Mouse (Mus musculus) stomach, embryonic 16.5 days (tissue): ENCODE results near the gene Mgat4d. TPM values are rescaled to one million over a fixed set of nuclear protein-coding genes. Genes with fewer than 3 reads are reported as not detected.

Source experiments
- ATAC-seq: fragments of 200-750 bp; cut with Nextera tagmentation; 2 replicates; pipeline ENCODE4 v1.8.0; 2017; ENCODE audit warnings: moderate number of reproducible peaks, moderate TSS enrichment; ENCODE audit not compliant: insufficient read depth, low FRiP score
- H3K27ac ChIP-seq: fragments of 300-500 bp; sonication (generic); 2 replicates; pipeline ENCODE4 v1.5.1; 2014; ENCODE audit warnings: low read length
- H3K27me3 ChIP-seq: fragments of 300-500 bp; sonication (generic); 2 replicates; pipeline ENCODE4 v1.6.1; 2014; ENCODE audit warnings: low read length, control low read depth, mixed read lengths; ENCODE audit not compliant: control insufficient read depth, insufficient read depth
- H3K36me3 ChIP-seq: fragments of 300-500 bp; sonication (generic); 2 replicates; pipeline ENCODE4 v1.6.1; 2014; ENCODE audit warnings: low read length; ENCODE audit not compliant: control insufficient read depth, insufficient read depth
- H3K4me1 ChIP-seq: fragments of 300-500 bp; sonication (generic); 2 replicates; pipeline ENCODE4 v1.6.1; 2014; ENCODE audit warnings: low read length, control low read depth, mixed read lengths; ENCODE audit not compliant: control insufficient read depth, insufficient read depth
- H3K4me2 ChIP-seq: fragments of 300-500 bp; sonication (generic); 2 replicates; pipeline ENCODE4 v1.6.1; 2014; ENCODE audit warnings: low read depth, low read length, mixed read lengths
- H3K4me3 ChIP-seq: fragments of 300-500 bp; sonication (generic); replicated peaks from 2 replicates; pipeline ENCODE4 v1.5.1; 2014; ENCODE audit warnings: mild to moderate bottlenecking, low read length
- H3K9ac ChIP-seq: fragments of 300-500 bp; sonication (generic); 2 replicates; pipeline ENCODE4 v1.6.1; 2014; ENCODE audit warnings: low read length
- H3K9me3 ChIP-seq: fragments of 300-500 bp; sonication (generic); replicated peaks from 2 replicates; pipeline ENCODE4 v1.6.1; 2016; ENCODE audit warnings: low read length, control low read depth; ENCODE audit not compliant: control insufficient read depth
- WGBS: fragments of 180-500 bp; shearing (Covaris S2); extraction: QIAGEN DNeasy Blood & Tissue Kit; methylation state at CpG from one replicate; pipeline ENCODE4 v1.1.7; 2014; 5-methylcytosine and 5-hydroxymethylcytosine counted together
- polyA plus RNA-seq: library from polyadenylated mRNA; unstranded; fragments of >200 nt; fragmentation: Nextera tagmentation; extraction: Ambion mirVana; gene quantifications from 2 replicates; pipeline ENCODE4 v1.2.1, GENCODE M21; 2015

Gene Mgat4d
- polyA plus RNA-seq, 1 experiment from 2014 or later: not detected

DNA sequence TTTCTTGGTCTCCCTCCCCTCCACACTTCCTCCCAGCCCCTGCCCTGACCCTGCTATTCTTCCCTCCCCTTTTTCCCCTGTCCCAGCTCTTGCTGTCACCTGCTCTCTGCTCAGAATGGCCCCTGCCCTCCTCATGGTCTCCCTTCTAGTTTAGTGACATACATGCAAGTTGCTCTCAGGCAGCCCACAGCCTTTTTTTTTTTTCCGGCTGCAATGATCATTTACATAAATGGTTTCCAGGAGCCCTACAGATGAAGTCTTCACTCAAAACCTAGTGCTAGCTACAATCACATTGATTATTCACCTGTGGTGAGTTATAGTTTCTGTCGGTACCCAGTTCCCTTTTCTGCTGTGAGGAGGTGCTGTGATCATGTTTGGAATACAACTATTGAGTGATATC lies 32.7 kb downstream of the Mgat4d start:
- no peak for ATAC-seq
- no peak overlapping the region for H3K4me3 ChIP-seq
- no peaks in the 10 kb centered on the region for H3K27me3 ChIP-seq
- no peaks in the 10 kb centered on the region for H3K36me3 ChIP-seq
- H3K4me1 ChIP-seq: no peaks in the 10 kb centered on the region
- H3K4me2 ChIP-seq: no peak overlapping the region
- H3K9ac ChIP-seq: no peak overlapping the region
- 82% methylated on average over 2 of the region's 2 CpGs for WGBS
- no peak overlapping the region for H3K27ac ChIP-seq
- H3K9me3 ChIP-seq: no peaks in the 10 kb centered on the region

DNA sequence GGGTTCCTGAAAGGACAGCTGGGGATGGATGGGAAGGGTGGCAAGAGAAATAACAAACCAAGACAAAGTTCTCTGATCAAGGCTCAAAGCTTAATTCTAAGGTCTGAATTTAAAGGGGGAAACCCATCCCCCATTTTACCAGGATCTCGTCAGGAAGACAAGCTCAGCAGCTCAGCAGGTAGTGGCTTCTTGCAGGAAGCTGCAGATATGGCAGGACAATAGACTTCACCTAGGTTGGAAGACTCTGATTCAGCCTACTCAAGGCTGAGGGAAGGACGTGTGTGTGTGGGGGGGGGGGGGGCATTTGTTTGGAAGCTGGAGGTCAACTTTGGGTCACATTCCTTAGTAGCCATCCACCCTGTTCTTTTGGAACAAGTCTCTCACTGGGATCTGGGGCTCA lies 34.6 kb downstream of the Mgat4d start:
- Histone ChIP-seq H3K4me2 (no peak overlapping the region), H3K9me3 (no peaks in the 10 kb centered on the region), H3K4me3 (no peak overlapping the region), H3K27ac (no peak overlapping the region), H3K36me3 (no peaks in the 10 kb centered on the region), H3K27me3 (no peaks in the 10 kb centered on the region), H3K9ac (no peak overlapping the region), H3K4me1 (no peaks in the 10 kb centered on the region)
- ATAC-seq: no peak
- 16% methylated on average over 2 of the region's 2 CpGs for WGBS

DNA sequence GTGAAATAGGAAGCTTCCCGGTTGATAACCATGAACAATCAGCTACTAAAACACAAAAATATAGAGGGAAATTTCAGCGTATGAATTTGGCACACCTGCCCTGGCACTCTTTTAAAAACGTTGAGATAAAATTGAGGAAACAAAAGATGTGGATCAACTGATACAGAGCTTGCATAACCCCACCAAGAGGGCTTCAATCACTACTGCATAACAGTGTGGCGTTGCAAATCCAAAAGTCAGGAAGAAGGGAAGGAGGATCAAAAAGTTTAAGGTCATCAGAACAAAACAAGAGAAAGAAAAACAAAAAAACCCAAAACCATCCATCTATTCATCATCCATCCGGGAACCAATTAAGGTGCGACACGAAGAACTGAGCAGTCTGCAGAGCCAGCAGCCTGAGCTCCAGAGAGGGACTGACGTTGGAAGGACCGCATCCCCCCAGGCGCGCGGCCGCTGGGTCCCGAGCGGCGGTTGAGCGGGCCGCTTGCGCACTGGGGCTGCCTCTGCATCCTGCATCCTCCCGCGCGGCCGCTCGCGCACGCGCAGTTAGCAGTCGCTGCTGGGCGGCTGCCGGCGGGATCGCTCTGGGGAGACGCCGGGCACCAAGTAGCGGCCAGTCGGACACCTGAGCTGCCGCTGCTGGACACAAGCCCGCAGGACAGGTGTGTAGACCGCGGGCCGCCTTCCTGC lies 41.2 kb downstream of the Mgat4d start, which contains the start of gene Clgn:
Gene Clgn, plus strand, starts transcription at position 552 of the 690 bp plus-strand sequence.
- WGBS: 4% methylated on average over 41 of the region's 41 CpGs
- H3K36me3 ChIP-seq: no peaks in the 10 kb centered on the region
- no peak within 1 kb of the TSS for H3K27ac ChIP-seq
- H3K27me3 ChIP-seq: peaks cover 17% of the 10 kb centered on the region
- H3K4me2 ChIP-seq: peak within 1 kb of the TSS; percentile 61
- H3K9ac ChIP-seq: peak within 1 kb of the TSS; percentile 49; the same call in 1 of the 2 replicates
- H3K4me1 ChIP-seq: 0 out of 2 replicates have a peak, but pooled peaks cover 3% of the 10 kb centered on the region
- peak; percentile 72; the same call in 1 of the 2 replicates for ATAC-seq
- no peaks in the 10 kb centered on the region for H3K9me3 ChIP-seq
- H3K4me3 ChIP-seq: peak within 1 kb of the TSS; percentile 42

DNA sequence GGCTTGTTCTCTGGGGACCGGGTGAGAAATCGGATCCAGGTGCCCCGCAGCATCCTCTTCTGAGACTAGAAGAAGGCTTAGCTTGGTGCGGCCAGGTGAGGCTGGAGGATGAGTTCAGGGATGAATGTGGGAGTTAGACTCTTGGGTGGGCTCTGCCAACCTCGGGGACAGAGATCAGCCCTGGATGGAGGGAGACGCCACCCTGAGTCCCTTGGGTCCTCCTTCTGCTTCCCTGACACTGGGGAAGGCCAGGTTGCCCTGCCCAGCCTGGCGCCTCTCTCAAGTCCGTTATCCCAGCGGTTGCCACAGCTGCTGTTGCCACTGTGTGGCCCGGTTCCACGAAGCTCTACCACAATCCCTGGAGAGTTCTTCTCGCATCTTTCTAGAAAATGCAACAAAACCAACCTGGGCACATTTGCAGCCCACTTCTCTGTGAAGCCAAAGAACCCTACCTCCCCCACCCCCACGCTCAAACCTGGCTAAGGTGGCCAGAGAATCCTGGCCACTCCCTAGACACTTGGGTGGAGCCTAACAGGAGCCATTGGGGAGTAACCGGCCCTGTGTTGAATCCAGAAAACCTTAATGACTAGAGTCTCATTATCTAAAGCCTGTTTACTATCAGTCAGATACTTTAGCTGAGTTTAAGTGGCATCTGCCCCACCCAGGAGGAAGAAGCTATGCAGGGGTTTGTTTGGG lies 41.9 kb downstream of the Mgat4d start:
- WGBS: 5% methylated on average over 14 of the region's 14 CpGs
- no peak for ATAC-seq
- H3K9ac ChIP-seq: peak overlapping the region; percentile 49; the same call in 1 of the 2 replicates

DNA sequence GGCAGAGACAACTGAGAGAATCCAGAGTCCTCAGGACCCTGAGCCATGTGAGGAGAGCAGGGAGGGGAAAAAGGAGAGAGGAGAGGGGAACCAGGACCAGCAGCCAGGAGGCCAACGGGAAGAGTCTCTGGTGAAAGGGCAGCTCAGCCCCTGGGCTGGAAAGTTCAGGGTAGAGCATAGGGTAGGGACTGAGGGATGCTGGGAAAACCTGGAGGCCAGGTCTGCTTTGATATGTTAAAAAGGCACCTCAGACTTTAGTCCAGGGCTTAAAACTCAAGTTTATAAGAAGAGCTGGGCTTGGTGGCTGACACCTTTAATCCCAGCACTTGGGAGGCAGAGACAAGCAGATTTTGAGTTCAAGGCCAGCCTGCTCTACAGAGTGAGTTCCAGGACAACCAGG lies 44.2 kb downstream of the Mgat4d start:
- 70% methylated on average over 1 of the region's 1 CpGs for WGBS

More for the DNA sequence above, 41.9 kb downstream of the Mgat4d start:
- 0 out of 2 replicates have a peak, but pooled peaks cover 3% of the 10 kb centered on the region for H3K4me1 ChIP-seq
- no peak overlapping the region for H3K27ac ChIP-seq
- H3K27me3 ChIP-seq: peaks cover 17% of the 10 kb centered on the region
- peak overlapping the region; percentile 42 for H3K4me3 ChIP-seq
- H3K9me3 ChIP-seq: no peaks in the 10 kb centered on the region
- peak overlapping the region; percentile 61 for H3K4me2 ChIP-seq
- no peaks in the 10 kb centered on the region for H3K36me3 ChIP-seq

DNA sequence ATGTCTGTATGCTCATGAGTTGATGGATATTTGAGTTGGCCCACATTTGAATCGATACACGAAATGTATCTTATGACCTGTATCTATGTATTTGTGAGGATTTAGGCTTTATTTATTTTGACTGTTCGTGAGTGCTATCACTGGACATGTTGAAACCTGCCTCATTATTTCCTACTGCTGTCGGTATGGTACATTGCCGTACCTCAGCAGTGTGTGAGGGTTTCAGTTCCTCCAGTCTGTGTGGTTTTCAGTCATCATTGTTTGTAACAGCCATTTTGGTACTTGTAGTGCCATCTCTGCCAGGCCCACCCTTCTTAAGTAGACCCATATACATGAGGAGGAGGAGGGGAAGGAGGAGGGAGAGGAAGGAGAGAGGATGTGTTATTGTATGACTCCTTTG lies 46.1 kb downstream of the Mgat4d start:
- no peak overlapping the region for H3K4me2 ChIP-seq
- 85% methylated on average over 5 of the region's 5 CpGs for WGBS
- H3K4me3 ChIP-seq: no peak overlapping the region
- no peak for ATAC-seq
- 0 out of 2 replicates have a peak, but pooled peaks cover 3% of the 10 kb centered on the region for H3K4me1 ChIP-seq
- H3K36me3 ChIP-seq: no peaks in the 10 kb centered on the region
- H3K27me3 ChIP-seq: peaks cover 15% of the 10 kb centered on the region
- H3K27ac ChIP-seq: no peak overlapping the region
- H3K9ac ChIP-seq: no peak overlapping the region
- no peaks in the 10 kb centered on the region for H3K9me3 ChIP-seq

More for the DNA sequence above, 44.2 kb downstream of the Mgat4d start:
- no peak overlapping the region for H3K27ac ChIP-seq
- H3K4me3 ChIP-seq: no peak overlapping the region
- H3K9ac ChIP-seq: no peak overlapping the region
- H3K9me3 ChIP-seq: no peaks in the 10 kb centered on the region
- no peak for ATAC-seq
- H3K27me3 ChIP-seq: peaks cover 17% of the 10 kb centered on the region
- no peaks in the 10 kb centered on the region for H3K36me3 ChIP-seq
- 0 out of 2 replicates have a peak, but pooled peaks cover 3% of the 10 kb centered on the region for H3K4me1 ChIP-seq
- H3K4me2 ChIP-seq: no peak overlapping the region

DNA sequence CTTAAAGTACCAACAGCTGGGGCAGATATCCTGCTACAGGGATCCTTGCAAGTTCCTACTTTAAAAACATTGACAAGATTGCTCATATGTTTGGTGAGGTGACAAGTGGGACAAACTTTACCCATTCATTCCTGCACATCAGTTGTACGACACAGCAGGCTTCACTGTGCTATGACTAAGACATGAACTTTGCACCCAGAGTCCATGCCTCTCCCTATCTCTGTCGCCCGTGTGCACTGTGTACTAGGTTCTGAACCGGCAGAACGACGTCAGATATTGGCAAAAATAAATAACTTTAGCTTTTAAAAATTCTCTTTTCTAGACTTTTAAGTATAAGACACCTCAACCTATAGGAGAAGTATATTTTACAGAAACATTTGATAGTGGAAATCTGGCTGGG lies 48.4 kb downstream of the Mgat4d start:
- Histone ChIP-seq H3K36me3 (no peaks in the 10 kb centered on the region), H3K27me3 (no peaks in the 10 kb centered on the region), H3K4me2 (no peak overlapping the region), H3K4me1 (no peaks in the 10 kb centered on the region), H3K9me3 (no peaks in the 10 kb centered on the region), H3K27ac (no peak overlapping the region), H3K4me3 (no peak overlapping the region), H3K9ac (no peak overlapping the region)
- WGBS: 61% methylated on average over 6 of the region's 6 CpGs
- 0 out of 2 replicates have a peak, but pooled peaks have one; percentile 60 for ATAC-seq

DNA sequence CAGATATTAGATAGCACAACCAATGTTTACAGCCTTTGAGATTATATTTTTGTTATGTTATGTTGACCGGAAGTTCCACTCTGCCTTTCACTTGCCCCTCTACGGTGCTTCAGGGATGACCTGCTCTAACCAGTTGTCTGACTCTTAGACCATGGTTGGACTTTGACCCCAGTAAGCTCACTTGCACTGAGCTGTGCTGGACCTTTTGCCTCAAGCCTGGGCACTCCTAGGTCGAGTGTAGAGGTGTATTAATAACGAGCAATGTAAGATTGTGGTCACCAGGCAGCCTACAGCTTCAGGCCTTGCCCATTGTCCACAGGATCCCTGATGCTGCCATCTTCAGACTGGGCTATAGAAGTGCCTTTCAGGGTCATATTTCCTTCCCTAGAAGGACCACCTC lies 49.5 kb downstream of the Mgat4d start:
- no peak overlapping the region for H3K9ac ChIP-seq
- 64% methylated on average over 4 of the region's 4 CpGs for WGBS
- no peaks in the 10 kb centered on the region for H3K9me3 ChIP-seq
- no peaks in the 10 kb centered on the region for H3K4me1 ChIP-seq
- no peak overlapping the region for H3K27ac ChIP-seq
- no peaks in the 10 kb centered on the region for H3K27me3 ChIP-seq
- no peak overlapping the region for H3K4me2 ChIP-seq
- no peaks in the 10 kb centered on the region for H3K36me3 ChIP-seq
- ATAC-seq: no peak
- no peak overlapping the region for H3K4me3 ChIP-seq

DNA sequence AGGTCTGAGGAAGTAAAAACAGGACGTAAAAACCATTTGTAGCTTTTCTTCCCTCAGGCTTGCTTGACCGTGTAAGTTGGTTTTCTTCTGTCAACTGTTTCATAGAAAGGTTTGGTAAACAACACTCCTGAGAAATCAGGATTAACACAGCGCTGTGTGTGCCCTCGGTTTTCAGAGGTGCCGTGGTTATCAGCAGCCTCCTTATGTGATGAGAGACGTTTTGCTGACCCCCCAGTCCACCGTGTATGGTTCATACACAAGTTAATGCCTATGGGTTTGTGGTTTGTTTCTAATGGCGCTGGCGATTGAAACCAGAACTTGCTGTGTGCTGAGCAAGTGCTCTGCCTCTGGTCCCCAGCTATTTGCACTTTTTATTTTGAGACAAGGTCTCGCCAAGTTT lies 57.3 kb downstream of the Mgat4d start:
- Histone ChIP-seq H3K4me2 (no peak overlapping the region), H3K9ac (no peak overlapping the region), H3K27me3 (no peaks in the 10 kb centered on the region), H3K4me1 (no peaks in the 10 kb centered on the region), H3K36me3 (no peaks in the 10 kb centered on the region), H3K27ac (no peak overlapping the region), H3K9me3 (no peaks in the 10 kb centered on the region), H3K4me3 (no peak overlapping the region)
- no peak for ATAC-seq
- WGBS: 62% methylated on average over 10 of the region's 10 CpGs
